Comparison of ENCODE assay signal across 22 mouse cellular contexts in genomic region chr6:112686485-112686884, GRCm38 (mm10). TPM values are rescaled to one million over a fixed set of nuclear protein-coding genes. Genes with fewer than 3 reads are reported as not detected.
DNase-seq lines count a peak whose midpoint lies in the region; ATAC-seq lines count a peak whose summit lies in the region.
"Had no signal": no experiment of that assay in that cellular context is flagged by ENCODE, and none has a peak within 500 bp of the region (broad histone marks: within the 10 kb centered on the region; RNA-seq: fewer than 3 reads in every experiment).

No protein-coding gene starts in this region.

- no peak overlapping the region for H3K27ac ChIP-seq in liver, embryonic 11.5 days (ENCODE audit: low read depth, low read length)
- H3K27ac ChIP-seq: embryonic facial prominence, embryonic 12.5 days; forebrain, embryonic 10.5 days; hindbrain, embryonic 15.5 days; liver, embryonic 12.5 days; midbrain, embryonic 13.5 days; stomach, postnatal 0 days had no signal

- 62% methylated on average over 7 of the region's 7 CpGs for WGBS in liver, embryonic 11.5 days

- 0 out of 2 replicates have a peak, but pooled peaks cover 2% of the 10 kb centered on the region for H3K4me1 ChIP-seq in liver, embryonic 11.5 days (replicated peaks; ENCODE audit: control insufficient read depth, insufficient read depth, low read length)
- H3K4me1 ChIP-seq: embryonic facial prominence, embryonic 12.5 days; forebrain, embryonic 10.5 days; heart, embryonic 12.5 days; hindbrain, embryonic 15.5 days; midbrain, embryonic 13.5 days had no signal

- ATAC-seq in liver, embryonic 11.5 days (replicated peaks; ENCODE audit: low FRiP score) = no peak
- peak; percentile 95 for ATAC-seq in common myeloid progenitor, adult 5-6 weeks (replicated peaks; ENCODE audit: low read depth, poor library complexity, severe bottlenecking)
- peak; percentile 30; the same call in 1 of the 2 replicates for ATAC-seq in megakaryocyte-erythroid progenitor cell, adult 5-6 weeks (replicated peaks; ENCODE audit: low FRiP score, low TSS enrichment, poor library complexity, severe bottlenecking)
- ATAC-seq in monocyte, adult 5-6 weeks (replicated peaks; ENCODE audit: insufficient number of reproducible peaks, low FRiP score, low TSS enrichment, poor library complexity, severe bottlenecking) = no peak
- no peak for ATAC-seq in activated CD4-positive, CD25-positive, alpha-beta regulatory T cell, adult 4 months
- ATAC-seq: intestine, embryonic 16.5 days; liver, embryonic 12.5 days; midbrain, embryonic 13.5 days had no signal

- H3K36me3 ChIP-seq in liver, embryonic 11.5 days (ENCODE audit: control insufficient read depth, insufficient read depth, low read length) = peaks cover 8% of the 10 kb centered on the region
- H3K36me3 ChIP-seq: hindbrain, embryonic 15.5 days; midbrain, embryonic 13.5 days had no signal

- no peaks in the 10 kb centered on the region for H3K9me3 ChIP-seq in liver, embryonic 11.5 days (ENCODE audit: control insufficient read depth, low read length)
- H3K9me3 ChIP-seq: embryonic facial prominence, embryonic 12.5 days; forebrain, embryonic 10.5 days; heart, embryonic 12.5 days; hindbrain, embryonic 15.5 days; liver, embryonic 12.5 days; midbrain, embryonic 13.5 days had no signal

- peak; percentile 45 for DNase-seq in adrenal gland, postnatal 14 days
- DNase-seq in adrenal gland, postnatal 4 days (ENCODE audit: low spot score in 2 of 2) = no peak
- peak; percentile 14 for DNase-seq in liver, embryonic 11.5 days (ENCODE audit: low spot score)
- DNase-seq in liver = no peak
- DNase-seq: B cell, adult 2 months; cerebellum, adult 2 months; gastrocnemius, postnatal 25 days; layer of hippocampus, postnatal 36 days; left cerebral cortex, postnatal 4 days; lung, embryonic 14.5 days had no signal

- no peaks in the 10 kb centered on the region for H3K27me3 ChIP-seq in liver, embryonic 11.5 days (replicated peaks; ENCODE audit: control insufficient read depth, insufficient read depth, low read length)
- H3K27me3 ChIP-seq: embryonic facial prominence, embryonic 12.5 days; heart, embryonic 12.5 days; hindbrain, embryonic 15.5 days; liver, embryonic 12.5 days; midbrain, embryonic 13.5 days had no signal

- no peak overlapping the region for H3K9ac ChIP-seq in liver, embryonic 11.5 days (ENCODE audit: low read depth, low read length)
- H3K9ac ChIP-seq: embryonic facial prominence, embryonic 12.5 days; heart, embryonic 12.5 days; hindbrain, embryonic 15.5 days; liver, embryonic 12.5 days; lung, embryonic 14.5 days; midbrain, embryonic 13.5 days had no signal

- H3K4me3 ChIP-seq in liver, embryonic 11.5 days (ENCODE audit: low read depth, low read length) = no peak overlapping the region
- H3K4me3 ChIP-seq: embryonic facial prominence, embryonic 12.5 days; forebrain, embryonic 10.5 days; heart, embryonic 12.5 days; hindbrain, embryonic 15.5 days; liver, embryonic 12.5 days; midbrain, embryonic 13.5 days had no signal

- H3K4me2 ChIP-seq in liver, embryonic 11.5 days = no peak overlapping the region
- H3K4me2 ChIP-seq: embryonic facial prominence, embryonic 12.5 days; heart, embryonic 12.5 days; hindbrain, embryonic 15.5 days; liver, embryonic 12.5 days; lung, embryonic 14.5 days; midbrain, embryonic 13.5 days had no signal

RNA-seq across cellular contexts. Expression of gene Rad18, which starts 10.0 kb away (rescaled TPM):
- total RNA-seq in adrenal gland, postnatal 14 days (2021) = 9.3 and 10.4 TPM in 2 replicates
- 10 to 100 TPM; 14.8 to 16.0 TPM for total RNA-seq in adrenal gland, postnatal 4 days (2021)
- 47.6 and 48.9 TPM in 2 replicates for polyA plus RNA-seq in liver, embryonic 11.5 days (2014; fragmentation: Nextera tagmentation; extraction: Ambion mirVana)
- total RNA-seq in common myeloid progenitor, adult 5-6 weeks (2017) = 51.9 and 72.9 TPM in 2 replicates
- 36.0 and 52.4 TPM in 2 replicates for total RNA-seq in megakaryocyte-erythroid progenitor cell, adult 5-6 weeks (2014; fragmentation: Nextera tagmentation)
- 40.1 and 49.6 TPM in 2 replicates for total RNA-seq in megakaryocyte-erythroid progenitor cell, adult 5-6 weeks (2017)
- total RNA-seq in monocyte, adult 5-6 weeks (2017) = 7.1 to 12.6 TPM (median 7.1 TPM) in 3 replicates
- 10 to 100 TPM; 40.5 to 44.4 TPM for polyA plus RNA-seq in activated CD4-positive, CD25-positive, alpha-beta regulatory T cell, adult 4 months (2017; shearing (Covaris generic))

Comparison
In these comparisons a context has a peak if more than half of its experiments do, and no peak if none do; other contexts are left out.
1. DNase-seq: peak in adrenal gland, postnatal 14 days (single experiment) and liver, embryonic 11.5 days (single experiment); none in adrenal gland, postnatal 4 days (0 of 2) and liver (single experiment).
2. ATAC-seq: peak in common myeloid progenitor, adult 5-6 weeks (single experiment) and megakaryocyte-erythroid progenitor cell, adult 5-6 weeks (single experiment); none in liver, embryonic 11.5 days (single experiment), monocyte, adult 5-6 weeks (single experiment) and activated CD4-positive, CD25-positive, alpha-beta regulatory T cell, adult 4 months (single experiment).